Mouse (Mus musculus) layer of hippocampus, adult 2 months (tissue): Measurements from ENCODE around the gene Cog7. TPM values are rescaled to one million over a fixed set of nuclear protein-coding genes. Genes with fewer than 3 reads are reported as not detected.

Source experiments
- DNase-seq, 2 experiments: peaks; one replicate each; pipeline ENCODE4 v3.0.0; 2022; ENCODE audit warnings: low spot score in 2 of 2
- H3K27ac ChIP-seq: fragments of 200-600 bp; 2 replicates; pipeline ENCODE4 v1.8.1; 2022
- H3K4me3 ChIP-seq: fragments of 200-600 bp; 2 replicates; pipeline ENCODE4 v1.8.1; 2022; ENCODE audit warnings: mild to moderate bottlenecking
- CTCF ChIP-seq: fragments of 200-600 bp; conservative IDR thresholded peaks from 2 replicates; pipeline ENCODE4 v1.8.1; 2022; ENCODE audit warnings: antibody characterized with exemption, mild to moderate bottlenecking, moderate library complexity
- total RNA-seq, 2 experiments: library from RNA; stranded (reverse); gene quantifications; 2 replicates each; pipeline ENCODE4 v1.2.3; 2021

Gene Cog7
- total RNA-seq, 2 experiments from 2014 or later = 41.6 to 44.3 TPM

DNA sequence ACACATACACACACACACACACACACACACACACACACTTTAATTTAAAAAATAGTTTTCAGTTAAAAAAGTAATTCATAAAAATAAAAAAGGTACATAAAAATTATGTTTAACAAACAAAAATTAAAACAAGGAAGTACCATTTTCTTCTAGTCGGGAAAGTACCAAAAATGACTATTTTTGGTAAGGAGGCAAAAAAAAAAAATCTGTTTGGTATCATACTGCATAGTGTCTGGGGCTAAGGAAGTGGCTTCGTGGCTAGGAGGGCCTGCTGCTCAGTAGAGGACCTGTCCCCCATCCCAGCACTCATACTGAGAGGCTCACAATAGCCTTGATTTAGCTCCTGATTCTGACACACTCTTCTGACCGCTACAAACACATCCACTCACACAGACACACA is 9.8 kb downstream of the Cog7 start:
- no peak for TF ChIP-seq CTCF
- DNase-seq = no peak
- H3K4me3 ChIP-seq = no peak overlapping the region
- H3K27ac ChIP-seq = no peak overlapping the region

DNA sequence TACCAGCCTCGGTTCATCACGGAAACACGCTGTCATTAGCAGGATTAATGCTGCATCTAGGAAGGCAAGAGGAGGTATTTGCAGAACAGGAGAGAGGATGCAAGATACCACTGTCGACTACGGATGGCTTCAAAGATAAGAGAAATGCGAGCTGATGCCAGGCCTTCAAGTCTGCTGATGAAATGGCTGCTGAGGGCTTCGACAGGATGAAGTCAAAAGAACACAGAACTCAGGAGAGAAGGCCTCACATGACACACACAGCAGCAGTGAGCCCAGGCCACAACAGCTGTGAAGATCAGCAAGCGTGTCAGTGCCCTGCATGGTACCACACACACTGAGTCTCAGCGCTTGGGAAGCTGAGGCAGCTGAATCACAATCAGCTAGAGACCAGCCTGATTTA is 11.3 kb downstream of the Cog7 start:
- H3K4me3 ChIP-seq = no peak overlapping the region
- no peak for DNase-seq
- TF ChIP-seq CTCF = no peak
- H3K27ac ChIP-seq = no peak overlapping the region

DNA sequence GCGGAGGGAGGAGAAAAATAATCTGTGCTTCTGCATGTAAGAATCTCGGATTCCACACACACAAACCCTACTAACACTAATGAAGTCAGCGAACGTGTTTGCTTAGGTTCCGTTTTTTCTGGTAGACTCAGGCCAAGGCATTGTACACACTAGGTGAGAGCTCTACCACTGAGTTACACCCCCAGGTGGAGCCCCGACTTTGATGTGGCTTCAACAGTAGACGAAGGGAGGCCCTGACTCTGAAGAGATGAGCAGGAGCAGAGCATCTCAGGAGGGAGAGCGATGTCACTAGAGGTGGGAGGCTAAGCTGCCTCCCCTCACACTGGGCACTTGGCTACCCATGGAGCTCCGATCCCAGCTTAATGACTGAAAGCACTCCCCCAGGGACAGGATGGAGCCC is 12.7 kb downstream of the Cog7 start:
- no peak overlapping the region for H3K27ac ChIP-seq
- no peak overlapping the region for H3K4me3 ChIP-seq
- TF ChIP-seq CTCF = no peak
- DNase-seq = no peak

DNA sequence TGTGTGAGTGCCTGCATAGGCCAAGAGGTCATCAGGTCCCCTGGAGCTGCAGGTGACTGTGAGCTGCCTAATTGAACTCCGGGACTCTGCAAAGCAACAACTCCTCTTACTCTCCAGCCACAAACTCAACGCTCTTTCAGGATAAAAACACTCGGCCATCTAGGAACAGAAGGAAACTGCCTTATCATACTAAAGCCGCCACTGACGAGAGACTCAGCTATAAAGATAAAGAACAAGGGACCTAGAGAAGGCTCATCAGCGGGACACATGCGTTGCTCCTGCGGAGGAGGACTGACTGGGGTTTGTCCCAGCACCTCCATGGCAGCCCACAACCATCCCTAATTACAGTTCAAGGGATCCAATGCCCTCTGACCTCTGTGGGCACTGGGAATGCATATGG is 13.3 kb downstream of the Cog7 start:
- no peak for TF ChIP-seq CTCF
- H3K27ac ChIP-seq = no peak overlapping the region
- H3K4me3 ChIP-seq = no peak overlapping the region
- DNase-seq = no peak

DNA sequence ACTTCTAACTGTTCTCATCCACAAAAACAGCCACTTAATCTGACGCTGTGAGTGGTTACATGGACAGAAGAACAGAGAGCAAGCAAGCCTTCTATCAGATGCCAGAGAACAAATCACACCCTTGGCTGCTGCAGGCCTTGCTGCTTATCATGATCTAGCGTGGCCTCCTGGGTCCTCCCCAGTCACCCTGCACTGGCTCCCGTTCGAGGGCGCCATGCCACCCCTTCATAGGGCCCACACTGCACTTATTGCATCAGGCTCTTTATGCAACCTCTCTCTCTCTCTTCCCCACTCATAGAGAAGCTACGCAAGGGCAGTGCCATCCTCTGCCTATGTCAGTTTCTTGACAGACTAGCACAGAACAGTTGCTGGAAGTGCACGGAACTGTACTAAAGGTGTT is 15.3 kb downstream of the Cog7 start:
- no peak for TF ChIP-seq CTCF
- no peak for DNase-seq

DNA sequence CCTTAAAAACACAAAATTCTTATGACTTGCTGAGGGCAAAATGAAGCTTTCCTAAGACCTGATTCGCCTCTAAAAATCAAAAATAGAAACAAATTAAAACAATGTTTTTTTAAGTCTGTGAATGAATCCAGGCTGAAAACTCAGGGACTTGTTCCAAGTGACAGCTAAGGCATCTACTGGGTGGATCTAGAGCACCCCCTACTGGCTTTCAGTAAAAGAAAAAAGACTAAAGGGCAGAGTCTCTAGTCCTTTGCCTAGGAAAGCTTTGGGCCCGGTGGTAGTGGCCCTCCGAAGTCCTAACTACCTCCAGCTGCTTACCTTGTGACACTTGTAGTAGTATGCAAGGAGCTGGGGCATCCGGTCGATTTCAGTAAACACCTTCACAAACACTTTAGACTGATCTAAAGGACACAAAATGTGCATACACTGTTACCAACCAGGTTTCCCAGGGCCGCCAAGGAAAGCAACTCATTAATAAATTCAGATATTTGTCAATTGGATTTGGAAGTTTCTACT is 17.6 kb downstream of the Cog7 start:
- no peak overlapping the region for H3K27ac ChIP-seq
- H3K4me3 ChIP-seq = no peak overlapping the region
- TF ChIP-seq CTCF = peak; percentile 97
- peak; percentile 60 to 64 for DNase-seq

More for the DNA sequence above, 15.3 kb downstream of the Cog7 start:
- H3K4me3 ChIP-seq = no peak overlapping the region
- no peak overlapping the region for H3K27ac ChIP-seq

DNA sequence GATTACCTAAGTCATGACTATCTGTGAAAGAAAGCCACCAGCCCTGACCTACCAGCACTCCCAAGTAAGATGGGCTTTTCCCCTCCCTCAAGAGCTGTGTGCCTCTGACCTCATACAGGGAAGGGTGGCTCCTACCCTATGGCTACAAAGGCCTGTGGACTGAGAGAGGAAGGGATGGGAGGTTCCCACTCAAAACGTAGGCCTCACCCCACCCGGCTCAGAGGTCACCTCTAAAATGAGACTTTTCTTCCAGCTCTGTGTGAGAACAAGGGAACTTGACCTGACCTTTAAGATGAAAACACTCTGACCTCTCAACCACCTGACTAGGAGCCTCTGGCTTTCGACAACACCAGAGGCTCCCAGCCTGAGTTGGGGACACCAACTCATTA is 18.9 kb downstream of the Cog7 start:
- no peak overlapping the region for H3K27ac ChIP-seq
- no peak overlapping the region for H3K4me3 ChIP-seq
- DNase-seq = no peak
- no peak for TF ChIP-seq CTCF

DNA sequence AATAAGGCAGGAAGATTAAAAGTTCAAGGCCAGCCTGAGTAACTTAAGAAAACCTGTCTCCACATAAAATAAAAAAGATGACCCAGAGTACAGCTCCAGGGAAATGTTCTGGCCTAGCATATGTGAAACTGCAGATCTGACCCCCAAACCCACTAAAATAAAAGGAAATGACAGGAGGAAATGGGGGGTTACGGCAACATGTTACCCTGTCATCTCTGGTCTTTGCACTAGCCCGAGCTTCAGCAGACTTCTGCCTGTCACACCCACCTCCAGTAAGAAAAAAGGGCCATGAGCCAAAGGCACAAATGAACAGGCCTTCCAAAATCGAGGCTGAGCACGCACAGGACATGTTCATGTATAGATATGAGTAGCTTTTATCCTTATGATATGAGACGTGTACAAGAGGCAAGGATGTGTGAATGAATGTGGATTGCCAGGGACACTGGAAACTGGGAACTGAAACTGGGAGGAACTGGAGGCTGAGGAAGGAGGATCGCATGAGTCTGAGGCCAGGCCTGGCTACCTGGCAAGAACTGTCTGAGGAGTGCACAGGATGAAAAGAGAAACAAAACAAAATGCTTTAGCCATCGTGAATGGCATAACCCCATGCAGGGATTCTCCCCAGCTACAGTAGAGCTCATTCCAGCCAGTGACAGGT is 19.5 kb downstream of the Cog7 start:
- H3K27ac ChIP-seq = no peak overlapping the region
- DNase-seq = no peak
- no peak for TF ChIP-seq CTCF
- no peak overlapping the region for H3K4me3 ChIP-seq

DNA sequence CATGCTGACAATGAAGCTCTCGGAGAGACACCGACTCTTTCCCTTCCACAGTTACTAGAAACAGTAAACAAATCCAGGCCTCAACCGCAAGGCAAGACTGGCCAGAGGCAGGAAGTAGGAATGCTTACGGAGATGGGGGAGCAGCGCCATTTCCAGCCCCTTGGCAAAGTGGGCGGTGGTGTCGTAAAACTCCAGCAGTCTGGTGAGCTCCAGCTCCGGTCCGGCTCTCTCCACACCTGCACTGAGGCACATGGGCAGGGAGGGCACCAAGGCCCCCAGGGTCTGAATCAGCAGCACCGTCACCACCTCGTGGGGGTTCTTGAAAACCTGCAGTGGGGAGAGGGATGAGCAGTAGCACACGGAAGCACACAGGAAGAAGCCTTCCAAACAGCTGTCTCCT is 25.7 kb downstream of the Cog7 start:
- Histone ChIP-seq H3K27ac (no peak overlapping the region), H3K4me3 (no peak overlapping the region)
- TF ChIP-seq CTCF = no peak
- DNase-seq = no peak

DNA sequence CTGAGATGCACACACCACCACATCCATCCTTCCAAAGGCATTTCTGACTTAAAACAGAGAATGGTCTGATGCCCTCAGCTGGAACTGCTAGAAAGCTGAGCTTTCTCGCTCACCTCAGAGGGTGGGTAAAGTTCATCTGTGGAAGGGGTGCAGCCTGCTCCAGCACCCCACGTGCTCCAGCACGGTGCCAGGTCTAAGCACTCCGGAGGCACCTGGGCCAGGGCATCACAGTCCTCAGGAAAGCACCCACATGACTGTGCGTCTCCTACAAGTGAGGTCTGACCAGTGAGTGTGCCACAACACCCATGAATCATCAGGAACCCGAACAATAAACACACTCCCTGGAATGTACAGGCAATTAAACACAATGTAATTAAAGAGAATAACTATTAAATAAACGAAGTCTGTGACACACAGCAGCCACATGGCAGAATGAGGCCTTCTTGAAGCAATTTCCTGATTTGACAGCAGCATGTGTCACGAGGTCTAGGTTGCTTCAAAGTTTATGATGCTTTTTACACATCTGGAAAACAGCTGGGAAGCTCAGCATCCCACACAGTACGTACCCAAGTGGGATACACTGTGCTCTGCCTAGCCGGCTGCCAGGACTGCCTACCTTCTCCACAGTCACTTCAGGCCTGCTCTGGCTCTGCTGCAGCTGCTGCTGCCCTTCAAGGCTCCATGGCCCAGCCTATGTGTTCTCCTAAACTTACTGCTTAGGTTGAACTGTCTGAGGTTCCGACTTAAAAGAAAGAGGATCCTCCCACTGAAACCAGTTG is 26.4 kb downstream of the Cog7 start:
- TF ChIP-seq CTCF = no peak
- H3K4me3 ChIP-seq = no peak overlapping the region
- no peak for DNase-seq
- H3K27ac ChIP-seq = no peak overlapping the region

DNA sequence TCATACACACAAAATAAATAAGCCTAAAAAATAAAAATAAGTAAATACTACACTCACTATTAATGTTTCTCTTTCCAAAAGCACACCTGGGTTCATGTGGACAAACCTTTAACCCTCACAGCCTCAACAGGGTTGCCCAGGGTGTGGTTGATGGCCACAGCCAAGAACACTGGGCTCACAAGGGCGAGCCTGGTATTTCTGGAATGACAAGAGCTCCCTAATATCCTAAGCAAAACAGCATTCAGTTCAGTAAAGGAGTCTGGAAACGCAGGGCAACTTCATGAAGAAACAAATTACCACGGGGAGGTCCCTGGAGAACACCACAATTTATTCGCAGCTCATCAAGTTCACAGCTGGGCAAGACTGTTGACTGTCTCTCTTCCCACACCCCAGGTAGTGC is 34.0 kb downstream of the Cog7 start:
- TF ChIP-seq CTCF = no peak

DNA sequence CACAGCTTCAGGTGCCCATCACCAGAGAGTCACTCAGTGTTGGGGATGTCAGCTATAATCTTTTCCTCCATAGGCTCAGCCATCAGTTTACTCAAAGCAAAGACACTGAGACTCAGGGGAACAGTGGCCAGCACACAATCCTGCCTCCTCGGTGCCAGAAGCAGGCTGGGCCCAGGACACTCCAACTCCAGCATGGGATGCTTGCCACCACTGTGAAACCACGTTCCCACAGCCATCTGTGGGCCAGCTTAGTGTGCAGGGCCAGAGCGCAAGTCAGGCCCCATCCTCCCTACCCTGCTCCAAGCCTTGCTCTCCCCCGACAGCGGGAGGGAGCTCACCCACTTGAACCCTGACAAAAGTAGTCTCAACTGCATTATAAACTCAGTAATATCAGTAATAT is 35.3 kb downstream of the Cog7 start:
- no peak overlapping the region for H3K27ac ChIP-seq
- DNase-seq = no peak
- TF ChIP-seq CTCF = no peak
- no peak overlapping the region for H3K4me3 ChIP-seq

More for the DNA sequence above, 34.0 kb downstream of the Cog7 start:
- Histone ChIP-seq H3K27ac (no peak overlapping the region), H3K4me3 (no peak overlapping the region)
- no peak for DNase-seq

DNA sequence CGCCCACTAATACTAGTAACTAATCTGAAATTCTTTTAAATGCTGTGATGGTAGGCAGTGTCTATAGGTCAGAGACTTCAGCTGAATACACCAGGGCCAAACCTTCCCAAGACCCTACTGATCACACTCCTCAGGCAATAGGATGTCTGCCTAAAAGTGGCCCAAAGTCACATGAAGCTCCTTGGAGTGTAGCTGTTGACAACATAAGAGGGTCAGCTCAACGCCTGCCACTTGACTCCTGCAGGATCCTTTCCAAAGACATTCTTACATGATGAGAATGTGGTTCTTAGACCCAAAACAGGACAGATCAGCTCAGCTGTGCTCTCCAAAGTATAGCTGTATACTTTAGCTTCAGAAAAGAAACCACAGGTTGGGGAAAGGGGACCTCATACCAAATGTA is 39.1 kb downstream of the Cog7 start:
- no peak overlapping the region for H3K27ac ChIP-seq
- no peak overlapping the region for H3K4me3 ChIP-seq
- DNase-seq = no peak
- no peak for TF ChIP-seq CTCF

DNA sequence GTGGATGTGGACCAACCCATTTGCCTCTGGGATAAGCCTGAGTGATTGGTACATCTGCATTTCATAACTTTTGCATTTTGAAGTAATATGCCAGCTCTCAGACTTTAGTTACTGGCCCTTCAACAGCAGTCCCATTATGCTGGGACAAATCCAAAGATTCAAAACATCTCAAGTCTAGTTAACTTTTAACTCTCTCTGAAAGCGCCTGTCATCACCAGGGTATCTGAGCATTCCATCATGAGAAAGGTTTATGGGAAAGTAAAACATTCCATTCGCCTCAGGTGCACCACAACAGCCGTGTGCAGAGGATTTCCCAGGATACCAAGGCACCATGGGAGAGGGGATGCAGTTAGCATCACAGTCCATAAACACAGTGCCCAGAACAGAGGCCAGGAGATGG is 39.9 kb downstream of the Cog7 start:
- no peak for TF ChIP-seq CTCF
- no peak overlapping the region for H3K27ac ChIP-seq

More for the DNA sequence above, 39.9 kb downstream of the Cog7 start:
- no peak overlapping the region for H3K4me3 ChIP-seq
- DNase-seq = no peak
